Mouse (Mus musculus): ENCODE data around the gene Dusp16.

- TF ChIP-seq ZNF384 (IDR thresholded peaks at IDR 0.05; ENCODE audit: low read depth, low read length) (no peak), MAFK (IDR thresholded peaks at IDR 0.05; ENCODE audit: insufficient read depth, low read depth, low read length) (no peak), HCFC1 (IDR thresholded peaks at IDR 0.05; ENCODE audit: borderline replicate concordance, insufficient read depth, low read length) (no peak)
Observed at GRCm38 (mm10) chr6:134736853-134737252, 55.6 kb downstream of the Dusp16 start.

Data from ES-E14 (cell line).